Mouse (Mus musculus) lung, postnatal 0 days (tissue): ENCODE measurements at regions not wholly inside any gene's neighbourhood (a gene's known extent, or its start where the extent isn't known, plus 50 kb on each side); places are given as distances from the start of the nearest gene placed in this dataset.

ENCODE experiments used
- CTCF ChIP-seq: IDR thresholded peaks from 2 replicates; pipeline ENCODE4 v1.5.1; 2016; ENCODE audit warnings: antibody characterized with exemption, mild to moderate bottlenecking
- EP300 ChIP-seq: IDR thresholded peaks from 2 replicates; pipeline ENCODE4 v1.6.1; 2016; ENCODE audit warnings: antibody characterized with exemption, mild to moderate bottlenecking, control low read depth

DNA sequence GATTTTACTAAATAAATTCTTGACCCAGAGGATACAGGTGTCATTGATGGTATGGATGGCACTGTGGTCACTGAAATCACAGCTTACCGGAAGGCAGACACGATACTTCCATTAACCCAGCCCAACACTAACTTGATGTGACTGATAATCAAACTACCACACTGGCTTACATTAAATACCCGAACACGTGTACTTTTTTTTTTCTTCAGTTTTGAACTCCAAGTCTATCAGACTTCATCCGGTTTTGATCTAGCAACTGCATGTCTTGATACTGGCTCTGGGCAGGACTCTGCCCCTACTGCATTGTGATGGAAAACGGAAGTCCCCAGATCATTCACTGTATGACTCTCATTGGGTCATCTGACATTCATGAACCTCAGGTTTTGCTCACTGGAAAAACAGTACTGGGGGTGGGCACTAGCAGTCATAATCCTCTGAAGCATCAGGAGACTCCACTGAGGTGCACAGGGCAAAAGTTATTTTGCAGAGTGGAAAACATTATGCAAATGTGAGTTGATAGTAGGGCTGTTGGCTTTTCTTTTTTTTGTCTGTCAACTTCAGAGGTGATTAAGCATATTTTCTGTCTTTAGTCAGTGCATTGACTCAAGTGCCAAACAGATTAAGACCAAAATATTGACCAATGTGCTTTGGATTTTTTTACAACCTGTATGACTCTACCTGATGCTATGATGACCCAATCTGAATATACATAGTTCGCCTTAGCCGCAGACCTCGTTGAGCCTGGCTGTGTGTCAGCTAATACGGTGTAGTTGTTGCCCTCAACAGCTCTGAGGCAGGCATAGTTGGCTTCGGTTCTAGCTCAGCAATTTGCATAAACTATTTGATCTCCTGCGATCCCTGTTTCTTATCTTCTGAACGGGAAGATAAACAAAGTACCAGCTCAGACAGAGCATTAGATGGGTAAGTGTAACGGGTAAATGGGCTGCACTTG lies 174.1 kb upstream of the Cited2 start:
- TF ChIP-seq EP300 = no peak
- TF ChIP-seq CTCF = no peak
